Mouse (Mus musculus) embryonic facial prominence, embryonic 11.5 days (tissue): ENCODE results near the gene Wap. TPM values are rescaled to one million over a fixed set of nuclear protein-coding genes. Genes with fewer than 3 reads are reported as not detected.
A peak's percentile ranks its signal among the peaks of the same experiment; 100 is the strongest.

Experiments used
- ATAC-seq: fragments of 200-750 bp; cut with Nextera tagmentation; replicated peaks from 2 replicates; pipeline ENCODE4 v1.8.0; 2017; ENCODE audit warnings: low read depth; ENCODE audit not compliant: insufficient number of reproducible peaks, low FRiP score, low TSS enrichment
- DNase-seq: peaks from one replicate; pipeline ENCODE4 v3.0.0-alpha.2; 2015; ENCODE audit warnings: low spot score
- H3K27ac ChIP-seq: fragments of 300-500 bp; sonication (generic); replicated peaks from 2 replicates; pipeline ENCODE4 v1.5.1; 2014; ENCODE audit warnings: mild to moderate bottlenecking, low read depth, low read length, control low read depth
- H3K27me3 ChIP-seq: fragments of 300-500 bp; sonication (generic); 2 replicates; pipeline ENCODE4 v1.6.1; 2014; ENCODE audit warnings: mild to moderate bottlenecking, low read length, moderate library complexity, mixed read lengths; ENCODE audit not compliant: control insufficient read depth, insufficient read depth
- H3K36me3 ChIP-seq: fragments of 300-500 bp; sonication (generic); replicated peaks from 2 replicates; pipeline ENCODE4 v1.6.1; 2014; ENCODE audit warnings: low read depth, mild to moderate bottlenecking, low read length, moderate library complexity, mixed read lengths; ENCODE audit not compliant: control insufficient read depth, insufficient read depth
- H3K4me1 ChIP-seq: fragments of 300-500 bp; sonication (generic); 2 replicates; pipeline ENCODE4 v1.6.1; 2014; ENCODE audit warnings: low read length, mixed read lengths; ENCODE audit not compliant: control insufficient read depth, insufficient read depth
- H3K4me2 ChIP-seq: fragments of 300-500 bp; sonication (generic); 2 replicates; pipeline ENCODE4 v1.6.1; 2014; ENCODE audit warnings: low read depth, mild to moderate bottlenecking, control low read depth, low read length, moderate library complexity
- H3K4me3 ChIP-seq: fragments of 300-500 bp; sonication (generic); 2 replicates; pipeline ENCODE4 v1.5.1; 2014; ENCODE audit warnings: low read depth, low read length, control low read depth
- H3K9ac ChIP-seq: fragments of 300-500 bp; sonication (generic); replicated peaks from 2 replicates; pipeline ENCODE4 v1.6.1; 2014; ENCODE audit warnings: mild to moderate bottlenecking, control low read depth, low read length
- H3K9me3 ChIP-seq: fragments of 300-500 bp; sonication (generic); replicated peaks from 2 replicates; pipeline ENCODE4 v1.6.1; 2016; ENCODE audit warnings: mild to moderate bottlenecking, low read length, inconsistent platforms, mixed read lengths; ENCODE audit not compliant: control insufficient read depth
- WGBS: fragments of 180-500 bp; shearing (Covaris S2); extraction: QIAGEN DNeasy Blood & Tissue Kit; methylation state at CpG from one replicate; pipeline ENCODE4 v1.1.7; 2014; 5-methylcytosine and 5-hydroxymethylcytosine counted together
- polyA plus RNA-seq: library from polyadenylated mRNA; unstranded; fragments of >200 nt; fragmentation: Nextera tagmentation; extraction: Ambion mirVana; gene quantifications from 2 replicates; pipeline ENCODE4 v1.2.1, GENCODE M21; 2014

The Wap gene
- polyA plus RNA-seq, 1 experiment from 2014 or later = not detected

DNA sequence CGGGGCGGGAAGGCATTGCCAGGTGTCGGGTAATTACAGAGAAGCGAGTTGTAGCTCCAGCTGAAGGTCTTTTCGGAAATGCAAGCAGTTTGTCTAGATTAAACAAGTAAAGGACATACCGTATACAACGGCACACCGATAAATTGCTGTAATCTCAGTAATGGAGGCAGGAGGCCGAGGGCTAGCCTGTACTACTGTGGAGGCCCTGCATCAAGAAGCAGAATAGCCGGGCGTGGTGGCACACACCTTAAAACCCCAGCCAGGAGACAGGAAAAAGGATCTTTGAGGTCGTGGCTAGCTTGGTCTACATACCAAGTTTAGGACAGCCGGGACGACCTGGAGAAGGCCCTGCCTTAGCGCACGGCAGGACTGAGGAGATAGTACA is 12.1 kb downstream of the Wap start:
- H3K27ac ChIP-seq = peak overlapping the region; percentile 72
- no peaks in the 10 kb centered on the region; the same call in 1 of the 2 replicates for H3K4me1 ChIP-seq
- H3K9ac ChIP-seq = peak overlapping the region; percentile 82
- WGBS = 14% methylated on average over 16 of the region's 16 CpGs
- ATAC-seq (peak; percentile 27), DNase-seq (no peak)
- H3K36me3 ChIP-seq = peaks cover 6% of the 10 kb centered on the region
- H3K9me3 ChIP-seq = no peaks in the 10 kb centered on the region
- H3K27me3 ChIP-seq = no peaks in the 10 kb centered on the region
- peak overlapping the region; percentile 86 for H3K4me2 ChIP-seq
- peak overlapping the region; percentile 71 for H3K4me3 ChIP-seq

DNA sequence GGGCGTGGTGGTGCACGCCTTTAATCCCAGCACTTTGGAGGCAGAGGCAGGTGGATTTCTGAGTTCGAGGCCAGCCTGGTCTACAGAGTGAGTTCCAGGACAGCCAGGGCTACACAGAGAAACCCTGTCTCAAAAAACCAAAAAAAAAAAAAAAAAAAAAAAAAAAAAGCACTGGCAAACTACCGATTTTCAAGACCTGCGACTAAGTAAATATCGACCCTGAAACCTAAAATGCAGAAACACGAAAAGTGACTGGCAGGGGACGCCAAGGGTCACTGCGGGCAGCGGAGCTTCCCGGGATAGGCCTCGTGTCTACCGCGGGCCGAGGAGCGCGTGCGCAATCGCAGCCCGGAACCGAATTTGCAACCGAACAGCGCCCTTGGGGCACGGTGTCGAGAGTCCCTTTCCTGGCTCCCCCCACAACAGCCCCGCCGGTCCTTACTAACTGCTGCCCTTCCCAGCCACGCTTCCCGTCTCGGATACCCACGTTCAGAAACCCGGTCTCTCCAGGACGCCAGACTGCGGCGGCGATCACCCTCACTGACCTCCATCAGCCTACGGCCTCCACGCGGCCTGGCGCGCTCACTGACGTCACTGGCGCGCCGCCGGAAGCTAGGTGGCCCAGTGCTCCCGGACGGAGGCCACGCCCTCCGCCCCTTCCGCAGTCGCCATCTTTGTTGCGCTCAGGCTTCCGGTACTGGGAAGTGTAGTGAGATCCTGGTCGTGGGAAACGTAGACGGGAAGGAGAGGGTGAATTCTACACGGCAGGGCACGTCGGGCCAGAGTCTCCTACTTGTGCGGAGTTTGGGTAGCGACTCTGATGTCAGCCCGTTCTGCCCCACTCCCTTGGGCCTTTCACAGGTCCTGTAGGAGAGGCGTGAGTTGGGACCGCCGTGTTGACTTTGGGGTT is 12.7 kb downstream of the Wap start, which contains the start of gene Tbrg4:
TSS of gene Tbrg4 (minus strand) at position 590 of the 910 bp plus-strand sequence.
- Histone ChIP-seq H3K36me3 (peaks cover 9% of the 10 kb centered on the region), H3K4me1 (no peaks in the 10 kb centered on the region; the same call in 1 of the 2 replicates), H3K9me3 (no peaks in the 10 kb centered on the region), H3K4me2 (peak within 1 kb of the TSS; percentile 86), H3K4me3 (peak within 1 kb of the TSS; percentile 71), H3K9ac (peak within 1 kb of the TSS; percentile 82), H3K27ac (peak within 1 kb of the TSS; percentile 72), H3K27me3 (no peaks in the 10 kb centered on the region)
- ATAC-seq = peak; percentile 93
- peak; percentile 97 for DNase-seq
- WGBS = under 1% methylated on average over 65 of the region's 66 CpGs

DNA sequence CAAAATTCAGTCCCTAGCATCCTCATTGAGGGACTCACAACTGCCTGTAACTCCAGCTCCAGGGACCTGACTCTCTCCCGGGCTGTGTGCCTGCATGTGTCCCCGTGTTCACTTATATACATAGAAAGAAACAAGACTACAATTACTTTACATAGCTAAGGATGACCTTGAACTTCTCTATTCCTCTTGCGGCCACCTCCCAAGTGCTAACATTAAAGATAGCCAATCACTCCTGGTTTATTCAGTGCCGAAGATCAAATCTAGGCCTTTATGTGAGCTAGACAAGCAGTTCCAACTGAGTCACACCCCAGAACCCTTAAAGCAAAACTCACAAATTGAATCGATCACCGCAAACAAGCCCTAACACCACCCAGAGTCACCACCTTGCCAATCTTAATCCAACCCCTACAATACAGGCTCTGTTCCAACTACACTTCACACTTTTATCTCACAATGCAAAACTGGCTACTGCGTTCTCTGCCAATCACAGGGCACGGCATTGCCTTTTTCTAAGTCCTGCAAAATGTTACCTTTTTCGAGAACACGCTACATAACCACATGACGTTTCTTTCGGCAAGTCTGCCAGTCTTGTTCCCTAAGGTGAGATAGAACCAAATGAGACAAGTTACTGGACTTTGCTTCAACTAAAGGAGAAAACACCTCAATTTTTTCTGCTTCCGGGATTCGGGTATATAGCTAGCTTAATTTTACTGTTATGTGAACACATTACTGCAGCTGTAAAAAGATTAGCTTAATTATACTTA is 13.6 kb downstream of the Wap start:
- peak overlapping the region; percentile 71 for H3K4me3 ChIP-seq
- ATAC-seq (no peak), DNase-seq (no peak)
- H3K27ac ChIP-seq = no peak overlapping the region
- H3K4me2 ChIP-seq = peak overlapping the region; percentile 48
- peak overlapping the region; percentile 82 for H3K9ac ChIP-seq
- no peaks in the 10 kb centered on the region for H3K9me3 ChIP-seq
- H3K36me3 ChIP-seq = peaks cover 13% of the 10 kb centered on the region
- no peaks in the 10 kb centered on the region; the same call in 1 of the 2 replicates for H3K4me1 ChIP-seq
- WGBS = 67% methylated on average over 14 of the region's 14 CpGs
- H3K27me3 ChIP-seq = no peaks in the 10 kb centered on the region

DNA sequence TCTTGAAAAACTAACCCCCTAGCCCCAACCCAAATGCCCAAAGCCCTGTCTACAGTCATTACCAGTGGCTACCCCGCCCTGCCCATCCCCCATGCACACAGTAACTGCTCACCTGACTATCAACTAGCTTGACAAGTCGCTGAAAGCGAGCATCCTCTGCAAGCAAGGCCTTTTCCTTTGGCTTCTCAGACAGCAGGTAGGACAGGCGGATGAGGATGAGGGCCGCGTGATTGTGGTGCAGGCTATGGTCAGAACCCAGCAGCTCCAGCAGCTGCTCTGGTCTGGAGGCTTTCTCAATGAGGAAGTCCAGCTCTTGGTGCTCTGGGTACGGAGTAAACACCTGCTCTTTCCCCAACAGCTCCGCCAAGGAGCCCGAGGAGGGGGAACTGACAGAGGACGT is 14.7 kb downstream of the Wap start:
- no peak for DNase-seq
- WGBS = 90% methylated on average over 10 of the region's 10 CpGs
- Histone ChIP-seq H3K4me3 (no peak overlapping the region), H3K4me2 (no peak overlapping the region), H3K36me3 (peaks cover 14% of the 10 kb centered on the region), H3K27ac (no peak overlapping the region), H3K4me1 (no peaks in the 10 kb centered on the region; the same call in 1 of the 2 replicates), H3K9ac (no peak overlapping the region), H3K9me3 (no peaks in the 10 kb centered on the region), H3K27me3 (no peaks in the 10 kb centered on the region)
- ATAC-seq = no peak

GRCm38 (mm10) chr11:6615250-6616205 is 22.9 kb downstream of the Wap start:
- H3K4me3 ChIP-seq = no peak overlapping the region
- no peak overlapping the region for H3K27ac ChIP-seq
- no peak overlapping the region for H3K9ac ChIP-seq
- DNase-seq (no peak), ATAC-seq (no peak)
- peaks cover 26% of the 10 kb centered on the region for H3K36me3 ChIP-seq
- H3K4me2 ChIP-seq = no peak overlapping the region
- H3K27me3 ChIP-seq = no peaks in the 10 kb centered on the region
- no peaks in the 10 kb centered on the region for H3K4me1 ChIP-seq
- H3K9me3 ChIP-seq = no peaks in the 10 kb centered on the region
- WGBS = 94% methylated on average over 12 of the region's 12 CpGs

GRCm38 (mm10) chr11:6605491-6606399 is 32.7 kb downstream of the Wap start, which contains the start of gene Nacad:
Gene Nacad (minus strand): TSS chr11:6606053.
- Histone ChIP-seq H3K4me3 (peak within 1 kb of the TSS; percentile 37), H3K9ac (peak within 1 kb of the TSS; percentile 29), H3K27me3 (peaks cover 13% of the 10 kb centered on the region), H3K9me3 (no peaks in the 10 kb centered on the region), H3K36me3 (no peaks in the 10 kb centered on the region), H3K4me2 (peak within 1 kb of the TSS; percentile 72), H3K4me1 (no peaks in the 10 kb centered on the region; the same call in none of the 2 replicates), H3K27ac (no peak within 1 kb of the TSS)
- DNase-seq = peak; percentile 75
- whole genome bisulfite sequencing = 6% methylated on average over 35 of the region's 41 CpGs
- ATAC-seq = peak; percentile 85
